Mouse (Mus musculus): ENCODE data around the gene Fkbpl. TPM values are rescaled to one million over a fixed set of nuclear protein-coding genes. Genes with fewer than 3 reads are reported as not detected.
A peak's percentile ranks its signal among the peaks of the same experiment; 100 is the strongest.

Gene Fkbpl
- polyA plus RNA-seq, 1 experiment from 2014 or later: 16.8 TPM

GRCm38 (mm10) chr17:34653746-34654285, 9.3 kb downstream of the Fkbpl start:
- Histone ChIP-seq H3K4me1 (peaks cover 34% of the 10 kb centered on the region), H3K27ac (replicated peaks) (no peak overlapping the region), H3K4me3 (no peak overlapping the region), H3K9me3 (replicated peaks) (no peaks in the 10 kb centered on the region), H3K36me3 (peaks cover 69% of the 10 kb centered on the region), H3K27me3 (ENCODE audit: low read depth, poor library complexity, severe bottlenecking) (peaks cover 3% of the 10 kb centered on the region; the same call in 1 of the 2 replicates)
- 65% methylated on average over 9 of the region's 9 CpGs for WGBS
- DNase-seq (ENCODE audit: low spot score): peak; percentile 53

GRCm38 (mm10) chr17:34654392-34654791, 9.8 kb downstream of the Fkbpl start:
- Histone ChIP-seq H3K36me3 (peaks cover 63% of the 10 kb centered on the region), H3K27me3 (ENCODE audit: low read depth, poor library complexity, severe bottlenecking) (peaks cover 9% of the 10 kb centered on the region), H3K4me1 (peaks cover 32% of the 10 kb centered on the region), H3K4me3 (no peak overlapping the region), H3K9me3 (replicated peaks) (no peaks in the 10 kb centered on the region), H3K27ac (replicated peaks) (no peak overlapping the region)
- WGBS: 94% methylated on average over 13 of the region's 13 CpGs
- no peak for DNase-seq (ENCODE audit: low spot score)

- DNase-seq (ENCODE audit: low spot score): no peak
- Histone ChIP-seq H3K9me3 (replicated peaks) (no peaks in the 10 kb centered on the region), H3K36me3 (peaks cover 56% of the 10 kb centered on the region), H3K4me1 (peaks cover 32% of the 10 kb centered on the region), H3K4me3 (no peak overlapping the region), H3K27me3 (ENCODE audit: low read depth, poor library complexity, severe bottlenecking) (peaks cover 17% of the 10 kb centered on the region), H3K27ac (replicated peaks) (peak overlapping the region; percentile 3; the same call in 1 of the 2 replicates)
- 91% methylated on average over 7 of the region's 7 CpGs for WGBS
Observed at GRCm38 (mm10) chr17:34655160-34655559, 10.6 kb downstream of the Fkbpl start.

- no peak for DNase-seq (ENCODE audit: low spot score)
Observed at GRCm38 (mm10) chr17:34655581-34655991, 11.0 kb downstream of the Fkbpl start.

GRCm38 (mm10) chr17:34656666-34657065, 12.1 kb downstream of the Fkbpl start:
- peaks cover 32% of the 10 kb centered on the region for H3K27me3 ChIP-seq (ENCODE audit: low read depth, poor library complexity, severe bottlenecking)
- H3K4me1 ChIP-seq: peaks cover 41% of the 10 kb centered on the region
- H3K36me3 ChIP-seq: peaks cover 41% of the 10 kb centered on the region
- no peaks in the 10 kb centered on the region for H3K9me3 ChIP-seq (replicated peaks)
- DNase-seq (ENCODE audit: low spot score): no peak
- H3K4me3 ChIP-seq: no peak overlapping the region
- H3K27ac ChIP-seq (replicated peaks): peak overlapping the region; percentile 57
- 39% methylated on average over 8 of the region's 8 CpGs for WGBS

More at GRCm38 (mm10) chr17:34655581-34655991, 11.0 kb downstream of the Fkbpl start:
- WGBS: 73% methylated on average over 4 of the region's 4 CpGs
- H3K36me3 ChIP-seq: peaks cover 52% of the 10 kb centered on the region
- no peak overlapping the region for H3K4me3 ChIP-seq
- H3K27me3 ChIP-seq (ENCODE audit: low read depth, poor library complexity, severe bottlenecking): peaks cover 21% of the 10 kb centered on the region
- peak overlapping the region; percentile 3; the same call in 1 of the 2 replicates for H3K27ac ChIP-seq (replicated peaks)
- H3K9me3 ChIP-seq (replicated peaks): no peaks in the 10 kb centered on the region
- peaks cover 37% of the 10 kb centered on the region for H3K4me1 ChIP-seq

- peaks cover 35% of the 10 kb centered on the region for H3K36me3 ChIP-seq
- 41% methylated on average over 2 of the region's 2 CpGs for WGBS
- H3K27me3 ChIP-seq (ENCODE audit: low read depth, poor library complexity, severe bottlenecking): peaks cover 33% of the 10 kb centered on the region
- peaks cover 41% of the 10 kb centered on the region for H3K4me1 ChIP-seq
- H3K9me3 ChIP-seq (replicated peaks): no peaks in the 10 kb centered on the region
- H3K4me3 ChIP-seq: 0 out of 2 replicates have a peak overlapping the region, but pooled peaks have one; percentile 0
- DNase-seq (ENCODE audit: low spot score): no peak
- no peak overlapping the region for H3K27ac ChIP-seq (replicated peaks)
Observed at GRCm38 (mm10) chr17:34657271-34657670, 12.7 kb downstream of the Fkbpl start.

GRCm38 (mm10) chr17:34658145-34658544, 13.6 kb downstream of the Fkbpl start:
- peaks cover 36% of the 10 kb centered on the region for H3K27me3 ChIP-seq (ENCODE audit: low read depth, poor library complexity, severe bottlenecking)
- H3K27ac ChIP-seq (replicated peaks): no peak overlapping the region
- peaks cover 26% of the 10 kb centered on the region for H3K36me3 ChIP-seq
- WGBS: 90% methylated on average over 2 of the region's 2 CpGs
- no peaks in the 10 kb centered on the region for H3K9me3 ChIP-seq (replicated peaks)
- no peak overlapping the region for H3K4me3 ChIP-seq
- peaks cover 41% of the 10 kb centered on the region for H3K4me1 ChIP-seq
- no peak for DNase-seq (ENCODE audit: low spot score)

- 89% methylated on average over 3 of the region's 3 CpGs for WGBS
- H3K27me3 ChIP-seq (ENCODE audit: low read depth, poor library complexity, severe bottlenecking): peaks cover 36% of the 10 kb centered on the region
- H3K36me3 ChIP-seq: peaks cover 21% of the 10 kb centered on the region
- H3K9me3 ChIP-seq (replicated peaks): no peaks in the 10 kb centered on the region
- no peak overlapping the region for H3K4me3 ChIP-seq
- H3K27ac ChIP-seq (replicated peaks): no peak overlapping the region
- H3K4me1 ChIP-seq: peaks cover 41% of the 10 kb centered on the region
- DNase-seq (ENCODE audit: low spot score): no peak
Observed at GRCm38 (mm10) chr17:34658591-34658990, 14.0 kb downstream of the Fkbpl start.

GRCm38 (mm10) chr17:34659181-34659896, 14.8 kb downstream of the Fkbpl start:
- H3K4me3 ChIP-seq: no peak overlapping the region
- no peak for DNase-seq (ENCODE audit: low spot score)
- H3K36me3 ChIP-seq: peaks cover 14% of the 10 kb centered on the region
- 73% methylated on average over 12 of the region's 12 CpGs for WGBS
- H3K27ac ChIP-seq (replicated peaks): no peak overlapping the region
- no peaks in the 10 kb centered on the region for H3K9me3 ChIP-seq (replicated peaks)
- H3K27me3 ChIP-seq (ENCODE audit: low read depth, poor library complexity, severe bottlenecking): peaks cover 36% of the 10 kb centered on the region
- peaks cover 41% of the 10 kb centered on the region for H3K4me1 ChIP-seq

- Histone ChIP-seq H3K36me3 (peaks cover 9% of the 10 kb centered on the region), H3K27ac (replicated peaks) (no peak overlapping the region), H3K9me3 (replicated peaks) (no peaks in the 10 kb centered on the region), H3K4me1 (peaks cover 41% of the 10 kb centered on the region), H3K27me3 (ENCODE audit: low read depth, poor library complexity, severe bottlenecking) (peaks cover 36% of the 10 kb centered on the region), H3K4me3 (no peak overlapping the region)
- WGBS: 72% methylated on average over 3 of the region's 3 CpGs
- no peak for DNase-seq (ENCODE audit: low spot score)
Observed at GRCm38 (mm10) chr17:34659897-34660214, 15.3 kb downstream of the Fkbpl start.

GRCm38 (mm10) chr17:34660259-34660820, 15.8 kb downstream of the Fkbpl start:
- DNase-seq (ENCODE audit: low spot score): no peak
- no peak overlapping the region for H3K27ac ChIP-seq (replicated peaks)
- peaks cover 36% of the 10 kb centered on the region for H3K27me3 ChIP-seq (ENCODE audit: low read depth, poor library complexity, severe bottlenecking)
- H3K4me3 ChIP-seq: no peak overlapping the region
- H3K4me1 ChIP-seq: peaks cover 38% of the 10 kb centered on the region
- H3K36me3 ChIP-seq: peaks cover 4% of the 10 kb centered on the region
- 44% methylated on average over 11 of the region's 11 CpGs for WGBS
- H3K9me3 ChIP-seq (replicated peaks): no peaks in the 10 kb centered on the region

GRCm38 (mm10) chr17:34661121-34661591, 16.6 kb downstream of the Fkbpl start:
- H3K9me3 ChIP-seq (replicated peaks): no peaks in the 10 kb centered on the region
- H3K4me1 ChIP-seq: peaks cover 30% of the 10 kb centered on the region
- no peaks in the 10 kb centered on the region for H3K36me3 ChIP-seq
- H3K27me3 ChIP-seq (ENCODE audit: low read depth, poor library complexity, severe bottlenecking): peaks cover 36% of the 10 kb centered on the region
- no peak overlapping the region for H3K27ac ChIP-seq (replicated peaks)
- DNase-seq (ENCODE audit: low spot score): no peak
- peak overlapping the region; percentile 29 for H3K4me3 ChIP-seq
- WGBS: 9% methylated on average over 19 of the region's 19 CpGs

GRCm38 (mm10) chr17:34662468-34662867, 17.9 kb downstream of the Fkbpl start:
- Histone ChIP-seq H3K27me3 (ENCODE audit: low read depth, poor library complexity, severe bottlenecking) (peaks cover 36% of the 10 kb centered on the region), H3K4me1 (peaks cover 17% of the 10 kb centered on the region)
- WGBS: 93% methylated on average over 1 of the region's 1 CpGs

More at GRCm38 (mm10) chr17:34662468-34662867, 17.9 kb downstream of the Fkbpl start:
- Histone ChIP-seq H3K36me3 (no peaks in the 10 kb centered on the region), H3K27ac (replicated peaks) (no peak overlapping the region), H3K9me3 (replicated peaks) (no peaks in the 10 kb centered on the region), H3K4me3 (no peak overlapping the region)
- DNase-seq (ENCODE audit: low spot score): no peak

Data from midbrain, embryonic 10.5 days (tissue).